Mouse (Mus musculus) MEL (cell line): ENCODE data around the gene Pdlim4. TPM values are rescaled to one million over a fixed set of nuclear protein-coding genes. Genes with fewer than 3 reads are reported as not detected.
"Not testable (repeated sequence)": the region's sequence is repeated elsewhere in the genome, so short reads cannot be mapped to it uniquely, and the experiment has no call there.

Experiments
- DNase-seq: peaks from one replicate; pipeline ENCODE4 v3.0.0; 2011; ENCODE audit warnings: low read depth, low spot score
- H3K27ac ChIP-seq: 2 replicates; pipeline ENCODE4 v1.5.1; 2012; ENCODE audit warnings: low read depth, mild to moderate bottlenecking, control low read depth, low read length, moderate library complexity; ENCODE audit not compliant: control insufficient read depth
- H3K27me3 ChIP-seq, 2 experiments: fragments of 150-350 bp in 1 of 2; sonication (generic) in 1 of 2; 2 replicates each; pipeline ENCODE4 v1.6.1; 2012; ENCODE audit warnings: low read length in 2 of 2, mild to moderate bottlenecking in 2 of 2, improper control_type of control experiment in 1 of 2, moderate library complexity in 1 of 2; ENCODE audit not compliant: insufficient read depth in 2 of 2, control insufficient read depth in 1 of 2
- H3K36me3 ChIP-seq, 2 experiments: 2 replicates each; pipeline ENCODE4 v1.6.1; 2012 to 2014; ENCODE audit warnings: low read length in 2 of 2, improper control_type of control experiment in 1 of 2, inconsistent platforms in 1 of 2, mild to moderate bottlenecking in 1 of 2; ENCODE audit not compliant: insufficient read depth in 2 of 2, control insufficient read depth in 1 of 2
- H3K4me1 ChIP-seq, 2 experiments: fragments of 150-350 bp in 1 of 2; sonication (generic) in 1 of 2; 2 replicates each; pipeline ENCODE4 v1.6.1; 2012; ENCODE audit warnings: low read length in 2 of 2, improper control_type of control experiment in 1 of 2, mild to moderate bottlenecking in 1 of 2; ENCODE audit not compliant: insufficient read depth in 2 of 2, control insufficient read depth in 1 of 2
- H3K4me3 ChIP-seq, 2 experiments: fragments of 150-350 bp in 1 of 2; sonication (generic) in 1 of 2; 2 replicates each; pipeline ENCODE4 v1.5.1; 2012; ENCODE audit warnings: low read depth in 2 of 2, low read length in 2 of 2, mild to moderate bottlenecking in 2 of 2, moderate library complexity in 2 of 2, control low read depth in 1 of 2, improper control_type of control experiment in 1 of 2; ENCODE audit not compliant: control insufficient read depth in 1 of 2, insufficient read depth in 1 of 2
- H3K79me2 ChIP-seq: 2 replicates; pipeline ENCODE4 v1.6.1; 2012; ENCODE audit warnings: mild to moderate bottlenecking, low read length, moderate library complexity; ENCODE audit not compliant: control insufficient read depth, poor library complexity, insufficient read depth
- H3K9ac ChIP-seq: 2 replicates; pipeline ENCODE4 v1.6.1; 2012; ENCODE audit warnings: low read depth, mild to moderate bottlenecking, control low read depth, low read length, moderate library complexity; ENCODE audit not compliant: control insufficient read depth, poor library complexity, severe bottlenecking
- H3K9me3 ChIP-seq: fragments of 150-350 bp; sonication (generic); replicated peaks from 2 replicates; pipeline ENCODE4 v1.6.1; 2012; ENCODE audit warnings: mild to moderate bottlenecking, low read length, improper control_type of control experiment, moderate library complexity; ENCODE audit not compliant: insufficient read depth
- BHLHE40 ChIP-seq: IDR thresholded peaks from 2 replicates; pipeline ENCODE4 v1.6.1; 2012; ENCODE audit warnings: low read depth, mild to moderate bottlenecking, inconsistent platforms, low read length, improper control_type of control experiment, borderline replicate concordance
- EP300 ChIP-seq, 2 experiments: IDR thresholded peaks; 2 replicates each; pipeline ENCODE4 v1.6.1; 2011; ENCODE audit warnings: improper control_type of control experiment in 2 of 2, low read length in 2 of 2, low read depth in 1 of 2, mild to moderate bottlenecking in 1 of 2
- ETS1 ChIP-seq: IDR thresholded peaks from 2 replicates; pipeline ENCODE4 v1.6.1; 2012; ENCODE audit warnings: low read depth, mild to moderate bottlenecking, inconsistent platforms, low read length, improper control_type of control experiment, moderate library complexity
- GABPA ChIP-seq: IDR thresholded peaks from 2 replicates; pipeline ENCODE4 v1.6.1; 2012; ENCODE audit warnings: low read depth, mild to moderate bottlenecking, inconsistent platforms, low read length, improper control_type of control experiment, moderate library complexity
- HCFC1 ChIP-seq: IDR thresholded peaks from 2 replicates; pipeline ENCODE4 v1.6.1; 2012; ENCODE audit warnings: low read depth, mild to moderate bottlenecking, inconsistent platforms, low read length, improper control_type of control experiment, moderate library complexity
- JUND ChIP-seq: IDR thresholded peaks from 2 replicates; pipeline ENCODE4 v1.6.1; 2011; ENCODE audit warnings: low read depth, mild to moderate bottlenecking, improper control_type of control experiment, low read length
- MAFK ChIP-seq: IDR thresholded peaks from 2 replicates; pipeline ENCODE4 v1.6.1; 2011; ENCODE audit warnings: low read depth, mild to moderate bottlenecking, low read length, improper control_type of control experiment, borderline replicate concordance
- MAZ ChIP-seq: IDR thresholded peaks from 2 replicates; pipeline ENCODE4 v1.6.1; 2012; ENCODE audit warnings: low read depth, mild to moderate bottlenecking, inconsistent platforms, low read length, improper control_type of control experiment
- MEF2A ChIP-seq: IDR thresholded peaks from 2 replicates; pipeline ENCODE4 v1.6.1; 2014; ENCODE audit warnings: low read depth, mild to moderate bottlenecking, inconsistent platforms, low read length, improper control_type of control experiment; ENCODE audit not compliant: poor library complexity, insufficient replicate concordance, severe bottlenecking; ENCODE audit errors: extremely low read depth
- MXI1 ChIP-seq: IDR thresholded peaks from 2 replicates; pipeline ENCODE4 v1.6.1; 2011; ENCODE audit warnings: mild to moderate bottlenecking, low read depth, low read length, improper control_type of control experiment
- POLR2A ChIP-seq, 2 experiments: IDR thresholded peaks; 2 replicates each; pipeline ENCODE4 v1.6.1; 2011 to 2012; ENCODE audit warnings: low read length in 2 of 2, mild to moderate bottlenecking in 2 of 2, control low read depth in 1 of 2, improper control_type of control experiment in 1 of 2, low read depth in 1 of 2, moderate library complexity in 1 of 2; ENCODE audit not compliant: control insufficient read depth in 1 of 2, insufficient read depth in 1 of 2, poor library complexity in 1 of 2
- POLR2AphosphoS5 ChIP-seq: IDR thresholded peaks from 2 replicates; pipeline ENCODE4 v1.6.1; 2012; ENCODE audit warnings: low read depth, borderline replicate concordance, mild to moderate bottlenecking, inconsistent platforms, low read length, moderate library complexity, mixed read lengths
- RCOR1 ChIP-seq: IDR thresholded peaks from 2 replicates; pipeline ENCODE4 v1.6.1; 2012; ENCODE audit warnings: low read depth, mild to moderate bottlenecking, inconsistent platforms, low read length, improper control_type of control experiment
- SIN3A ChIP-seq: IDR thresholded peaks from 2 replicates; pipeline ENCODE4 v1.6.1; 2012; ENCODE audit warnings: low read length, improper control_type of control experiment, inconsistent platforms
- SMC3 ChIP-seq: IDR thresholded peaks from 2 replicates; pipeline ENCODE4 v1.6.1; 2011; ENCODE audit warnings: low read depth, low read length, improper control_type of control experiment
- TAL1 ChIP-seq: IDR thresholded peaks from 2 replicates; pipeline ENCODE4 v1.6.1; 2012; ENCODE audit warnings: mild to moderate bottlenecking, inconsistent platforms, low read length, moderate library complexity, mixed read lengths
- TBP ChIP-seq: IDR thresholded peaks from 2 replicates; pipeline ENCODE4 v1.8.0; 2011; ENCODE audit warnings: low read depth, low read length, improper control_type of control experiment
- TCF12 ChIP-seq: IDR thresholded peaks from 2 replicates; pipeline ENCODE4 v1.6.1; 2014; ENCODE audit warnings: low read depth, mild to moderate bottlenecking, inconsistent platforms, low read length, improper control_type of control experiment, moderate library complexity
- ZKSCAN1 ChIP-seq: IDR thresholded peaks from 2 replicates; pipeline ENCODE4 v1.6.1; 2012; ENCODE audit warnings: low read depth, mild to moderate bottlenecking, inconsistent platforms, low read length, improper control_type of control experiment, moderate library complexity
- ZNF384 ChIP-seq: IDR thresholded peaks from 2 replicates; pipeline ENCODE4 v1.6.1; 2012; ENCODE audit warnings: low read depth, mild to moderate bottlenecking, inconsistent platforms, low read length, improper control_type of control experiment
- polyA plus RNA-seq, 2 experiments: library from polyadenylated mRNA; stranded (reverse) in 1 of 2; unstranded in 1 of 2; fragments of >175 nt in 1 of 2; fragments of >200 nt in 1 of 2; gene quantifications; 2 replicates each; pipeline versions ENCODE4 v1.2.1 to v1.2.4; 2012; ENCODE audit warnings: low replicate concordance in 2 of 2, low read depth in 1 of 2; ENCODE audit not compliant: insufficient read length in 2 of 2, insufficient read depth in 1 of 2, missing spikeins in 1 of 2
- total RNA-seq: library from RNA; depleted of rRNA; stranded (reverse); fragments of 300-350 nt; gene quantifications from 2 replicates; pipeline ENCODE4 v1.2.3, GENCODE M21; 2012

Gene Pdlim4
- total and polyA plus RNA-seq, 3 experiments = 0.70 TPM; not detected in 2

DNA sequence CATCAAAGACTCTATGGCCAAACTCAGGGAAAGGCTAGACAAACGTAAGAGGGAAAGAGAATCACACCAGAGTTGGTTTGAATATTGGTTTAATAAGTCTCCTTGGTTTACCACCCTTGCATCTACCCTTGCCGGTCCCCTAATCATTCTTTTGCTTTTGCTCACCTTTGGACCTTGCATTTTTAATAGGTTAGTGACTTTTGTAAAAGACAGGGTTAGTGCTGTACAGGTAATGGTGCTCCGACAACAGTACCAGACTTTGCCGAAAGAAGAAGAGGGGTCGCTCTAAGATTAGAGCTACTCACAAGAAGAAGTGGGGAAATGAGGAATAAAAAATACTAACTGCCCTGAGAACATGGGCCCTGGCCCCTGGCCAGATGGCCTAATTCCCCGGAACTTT is 28.1 kb downstream of the Pdlim4 start:
- H3K9me3 ChIP-seq = no peaks in the 10 kb centered on the region
- H3K27me3 ChIP-seq = peaks cover 1 to 5% of the 10 kb centered on the region in 2 experiments; a peak in 2 of 4 replicates
- H3K27ac ChIP-seq = no peak overlapping the region
- DNase-seq = no peak
- TF ChIP-seq TAL1 (no peak), SIN3A (no peak), MAFK (no peak), GABPA (no peak), ZKSCAN1 (no peak), JUND (no peak), SMC3 (no peak), ETS1 (no peak), MEF2A (no peak), POLR2A (IDR thresholded peaks at IDR 0.05; ENCODE audit: control insufficient read depth in 1 of 2, insufficient read depth in 1 of 2, low read depth in 1 of 2, low read length in 2 of 2, poor library complexity in 1 of 2) (no peak), RCOR1 (no peak), BHLHE40 (no peak)
- H3K36me3 ChIP-seq = no peaks in the 10 kb centered on the region
- no peak overlapping the region for H3K4me3 ChIP-seq
- H3K9ac ChIP-seq = no peak overlapping the region
- no peaks in the 10 kb centered on the region; a peak in 1 of 4 replicates for H3K4me1 ChIP-seq
- H3K79me2 ChIP-seq = no peaks in the 10 kb centered on the region

DNA sequence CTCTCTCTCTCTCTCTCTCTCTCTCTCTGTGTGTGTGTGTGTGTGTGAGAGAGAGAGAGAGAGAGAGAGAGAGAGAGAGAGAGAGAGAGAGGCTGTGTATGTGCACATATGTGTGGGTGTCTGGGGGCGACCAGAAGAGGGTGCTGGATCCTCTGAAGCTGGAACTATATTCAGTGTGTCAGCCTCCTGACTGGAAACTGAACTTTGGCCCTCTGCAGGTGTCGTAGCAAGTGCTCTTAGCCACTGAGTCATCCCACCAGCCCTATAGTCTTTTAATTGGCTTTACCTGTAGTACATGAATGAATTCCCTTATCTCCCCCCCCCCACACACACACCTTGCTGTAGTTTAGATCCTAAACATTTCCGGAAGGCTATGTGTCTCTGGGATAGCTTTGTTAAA is 35.9 kb downstream of the Pdlim4 start:
- Histone ChIP-seq H3K4me1 (peaks cover 15 to 20% of the 10 kb centered on the region in 2 experiments), H3K36me3 (peaks cover 0 to 15% of the 10 kb centered on the region in 2 experiments; a peak in 2 of 4 replicates)
- H3K4me3 ChIP-seq, H3K9ac ChIP-seq, H3K27me3 ChIP-seq, DNase-seq, H3K9me3 ChIP-seq, H3K27ac ChIP-seq, H3K79me2 ChIP-seq: not testable (repeated sequence)

DNA sequence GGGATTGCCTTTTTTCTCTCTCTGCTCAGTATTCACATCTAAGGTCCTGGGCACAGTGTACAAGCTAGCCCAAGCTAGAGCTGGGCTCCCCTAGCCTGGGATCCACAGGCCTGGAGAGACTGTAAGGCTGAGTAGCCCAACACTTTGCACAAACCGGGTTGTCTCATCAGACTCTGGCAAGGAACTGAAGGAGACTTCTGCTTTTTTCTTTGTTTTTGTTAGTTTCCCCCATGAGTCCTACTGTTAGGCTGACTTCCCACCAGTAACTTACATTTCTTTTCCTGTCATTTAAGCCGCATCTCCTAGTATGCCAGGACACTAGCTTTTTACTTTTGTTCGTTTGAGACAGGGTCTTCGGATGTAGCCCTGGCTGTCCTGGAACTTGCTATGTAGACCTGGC is 39.8 kb downstream of the Pdlim4 start:
- H3K9ac ChIP-seq = peak overlapping the region; percentile 74
- no peaks in the 10 kb centered on the region for H3K9me3 ChIP-seq
- TF ChIP-seq POLR2AphosphoS5 = no peak
- TF ChIP-seq ZKSCAN1 = peak; percentile 59; the same call in 1 of the 2 replicates
- peak; percentile 52; the same call in 1 of the 2 replicates for TF ChIP-seq ETS1
- no peak for TF ChIP-seq HCFC1
- TF ChIP-seq MAZ = no peak
- peak; percentile 69 for TF ChIP-seq TCF12
- peak in 1 of 2 experiments; percentile 46; a peak in 2 of 4 replicates for TF ChIP-seq EP300 (IDR thresholded peaks at IDR 0.05; ENCODE audit: low read depth in 1 of 2, low read length in 2 of 2)
- peak; percentile 71; the same call in 1 of the 2 replicates for TF ChIP-seq TBP
- TF ChIP-seq SIN3A = peak; percentile 64
- TF ChIP-seq POLR2A (IDR thresholded peaks at IDR 0.05; ENCODE audit: control insufficient read depth in 1 of 2, insufficient read depth in 1 of 2, low read depth in 1 of 2, low read length in 2 of 2, poor library complexity in 1 of 2) = 0 out of 4 replicates have a peak, but pooled peaks of 1 of the 2 experiments have one; percentile 37
- TF ChIP-seq RCOR1 = no peak
- peak; percentile 38; the same call in 1 of the 2 replicates for TF ChIP-seq MXI1
- TF ChIP-seq ZNF384 = no peak
- H3K4me3 ChIP-seq = peak overlapping the region; percentile 65 to 93
- DNase-seq = peak; percentile 87
- H3K36me3 ChIP-seq = peaks cover 0 to 31% of the 10 kb centered on the region in 2 experiments; a peak in 2 of 4 replicates
- H3K27me3 ChIP-seq = no peaks in the 10 kb centered on the region
- peak overlapping the region; percentile 60 for H3K27ac ChIP-seq
- H3K4me1 ChIP-seq = peaks cover 29 to 37% of the 10 kb centered on the region in 2 experiments
- peaks cover 3% of the 10 kb centered on the region; the same call in 1 of the 2 replicates for H3K79me2 ChIP-seq
